Mouse (Mus musculus) ovary, postnatal 36 days (tissue): ENCODE results near the gene Gucd1.
A peak's percentile ranks its signal among the peaks of the same experiment; 100 is the strongest.
"Not testable (repeated sequence)": the region's sequence is repeated elsewhere in the genome, so short reads cannot be mapped to it uniquely, and the experiment has no call there.

Experiments
- DNase-seq: peaks from one replicate; pipeline ENCODE4 v3.0.0; 2022; ENCODE audit warnings: low spot score, mixed read lengths

The Gucd1 gene

GRCm38 (mm10) chr10:75430147-75430537 is 87.6 kb downstream of the Gucd1 start:
- DNase-seq, result no peak

DNA sequence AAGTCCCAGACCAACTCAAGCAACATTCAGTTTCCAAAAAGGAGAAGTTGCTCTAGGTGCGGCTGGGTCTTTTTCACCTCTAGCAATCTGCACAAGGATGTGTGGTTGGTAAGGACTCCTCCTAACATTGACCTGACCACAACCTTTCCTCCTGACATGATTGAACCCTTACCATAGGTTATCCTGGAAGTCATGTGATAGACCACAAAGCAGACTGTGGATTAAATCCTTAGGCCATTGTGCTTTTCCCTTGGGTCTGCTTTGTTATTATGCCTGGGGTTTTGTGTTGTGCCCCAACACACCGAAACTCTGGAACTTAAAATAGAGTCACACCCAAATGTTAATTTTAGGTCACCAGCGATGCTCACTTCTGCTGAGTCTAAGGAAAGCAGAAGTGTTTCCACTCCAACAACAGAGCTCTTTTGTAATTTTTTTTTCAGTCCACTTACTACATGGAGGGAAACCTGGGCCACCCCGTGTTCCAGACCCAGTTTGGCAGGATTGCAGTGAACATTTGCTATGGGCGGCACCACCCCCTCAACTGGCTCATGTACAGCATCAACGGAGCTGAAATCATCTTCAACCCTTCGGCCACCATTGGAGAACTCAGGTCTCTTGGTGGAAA is 88.1 kb downstream of the Gucd1 start:
- DNase-seq, result no peak

- DNase-seq, result no peak
Observed at GRCm38 (mm10) chr10:75429004-75429380, 88.8 kb downstream of the Gucd1 start.

- no peak for DNase-seq
Observed at GRCm38 (mm10) chr10:75428049-75429003, 89.4 kb downstream of the Gucd1 start.

DNA sequence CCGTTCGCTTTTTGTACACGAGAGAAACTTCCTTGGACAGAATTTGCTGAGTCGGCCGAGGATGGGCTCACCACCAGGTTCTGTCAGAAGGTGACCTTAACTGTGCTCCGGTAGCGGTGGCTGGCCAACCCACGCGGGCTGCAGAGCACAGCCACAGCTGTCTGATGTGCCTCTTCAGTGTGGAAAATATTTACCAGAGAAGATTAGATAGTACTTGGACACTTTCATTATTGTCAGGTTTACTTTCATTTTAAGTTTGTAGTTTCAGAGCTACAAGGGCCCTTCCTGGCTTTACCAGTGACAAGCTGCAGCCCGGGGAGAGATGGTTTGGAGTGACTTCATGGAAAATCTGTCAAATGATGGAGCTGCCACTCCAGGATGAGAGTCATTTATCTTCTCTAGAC is 93.3 kb downstream of the Gucd1 start:
- no peak for DNase-seq

DNA sequence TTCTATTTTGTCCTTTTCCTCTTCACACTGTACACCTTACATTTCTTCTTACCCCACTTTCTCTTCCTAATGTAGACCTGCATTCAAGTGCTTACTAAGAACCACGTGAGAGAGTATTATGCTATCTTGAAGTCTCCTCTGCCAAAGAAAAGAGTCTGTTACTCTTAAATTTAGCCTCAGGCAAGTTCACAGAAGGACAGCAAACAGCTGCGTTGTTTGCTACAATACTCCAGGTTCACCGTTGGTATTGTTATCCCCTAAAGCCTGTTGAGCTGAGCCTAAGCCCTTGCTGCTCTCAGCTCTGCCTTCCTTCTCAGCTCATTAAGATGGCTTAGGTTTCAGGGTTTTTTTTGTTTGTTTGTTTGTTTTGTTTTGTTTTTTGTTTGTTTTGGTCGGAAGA is 99.0 kb downstream of the Gucd1 start:
- DNase-seq, result no peak

DNA sequence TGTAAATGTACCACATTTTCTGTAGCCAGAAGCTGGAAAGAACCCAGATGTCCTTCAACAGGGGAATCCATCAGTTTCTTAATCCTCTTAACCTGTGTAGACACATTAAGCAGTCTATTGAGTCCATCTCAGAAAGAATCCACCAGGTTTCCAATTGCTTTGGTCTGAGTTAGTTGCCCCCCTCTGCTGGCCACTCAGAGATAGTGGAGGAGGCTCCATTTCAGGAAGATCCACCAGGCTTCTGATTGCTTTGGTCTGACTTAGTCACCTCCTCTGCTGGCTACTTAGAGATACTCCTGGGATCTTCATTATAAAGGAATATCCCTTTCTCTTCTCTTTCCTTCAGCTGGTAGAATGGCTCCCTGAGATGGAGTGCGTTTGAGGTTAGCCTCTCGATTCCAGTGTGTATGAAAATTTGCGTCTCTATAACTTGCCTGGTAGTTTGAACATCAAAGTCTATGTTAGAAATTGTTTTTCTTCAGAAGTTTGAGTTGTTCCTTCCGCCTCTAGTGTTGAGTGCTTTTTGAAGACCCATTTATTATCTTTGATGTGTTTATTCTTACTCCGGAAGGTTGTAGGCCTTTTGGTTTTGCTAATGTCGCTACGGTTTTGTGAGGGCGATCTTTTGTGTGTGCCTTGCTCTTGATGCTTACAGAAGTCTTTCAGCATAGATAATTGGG is 100.3 kb downstream of the Gucd1 start:
- DNase-seq, result no peak

DNA sequence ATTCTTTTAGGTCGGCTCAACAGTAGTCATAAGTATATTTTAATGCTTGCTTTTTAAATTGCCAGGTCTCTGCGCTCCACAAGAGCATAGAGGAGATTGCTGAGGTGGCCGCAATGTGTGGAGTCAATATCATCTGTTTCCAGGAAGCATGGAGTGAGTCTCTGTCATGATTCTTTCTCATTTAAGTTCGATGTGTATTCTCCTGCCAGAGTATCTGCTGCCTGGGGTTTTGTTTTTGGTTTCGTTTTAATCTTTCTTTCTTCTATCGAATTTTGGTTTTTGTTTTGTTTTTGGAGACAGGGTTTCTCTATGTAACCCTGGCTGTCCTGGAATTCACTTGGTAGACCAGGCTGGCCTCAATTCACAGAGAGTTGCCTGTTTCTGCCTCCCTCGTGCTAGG is 102.8 kb downstream of the Gucd1 start:
- DNase-seq, result no peak

- no peak for DNase-seq
Observed at GRCm38 (mm10) chr10:75412114-75413103, 105.4 kb downstream of the Gucd1 start.

GRCm38 (mm10) chr10:75411343-75412113 is 106.2 kb downstream of the Gucd1 start:
- not testable (repeated sequence) for DNase-seq

- DNase-seq, result no peak
Observed at GRCm38 (mm10) chr10:75407741-75408140, 110.0 kb downstream of the Gucd1 start.

DNA sequence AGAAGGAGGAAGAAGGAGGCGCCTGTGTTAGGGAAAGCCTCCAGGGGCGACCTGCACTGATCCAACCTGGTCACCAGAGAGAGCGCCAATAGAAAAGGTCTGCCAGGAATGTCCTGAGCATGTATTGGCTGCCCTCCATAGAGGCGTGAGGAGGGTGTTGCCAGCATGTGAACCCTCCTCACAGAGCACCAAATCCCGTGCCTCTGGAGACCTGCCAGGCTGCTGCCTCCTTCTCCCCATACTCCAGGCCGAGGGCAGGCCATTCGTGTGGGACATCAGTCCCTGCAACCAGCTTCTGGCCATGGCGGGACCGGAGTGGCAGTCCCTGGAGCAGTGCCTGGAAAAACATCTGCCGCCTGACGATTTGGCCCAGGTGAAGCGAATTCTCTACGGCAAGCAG is 111.0 kb downstream of the Gucd1 start:
- DNase-seq, result peak; percentile 42

GRCm38 (mm10) chr10:75405916-75406315 is 111.9 kb downstream of the Gucd1 start:
- DNase-seq, result no peak

GRCm38 (mm10) chr10:75400958-75401357 is 116.8 kb downstream of the Gucd1 start, which contains the start of gene Upb1:
Gene Upb1 (plus strand): TSS chr10:75401115.
- no peak for DNase-seq

DNA sequence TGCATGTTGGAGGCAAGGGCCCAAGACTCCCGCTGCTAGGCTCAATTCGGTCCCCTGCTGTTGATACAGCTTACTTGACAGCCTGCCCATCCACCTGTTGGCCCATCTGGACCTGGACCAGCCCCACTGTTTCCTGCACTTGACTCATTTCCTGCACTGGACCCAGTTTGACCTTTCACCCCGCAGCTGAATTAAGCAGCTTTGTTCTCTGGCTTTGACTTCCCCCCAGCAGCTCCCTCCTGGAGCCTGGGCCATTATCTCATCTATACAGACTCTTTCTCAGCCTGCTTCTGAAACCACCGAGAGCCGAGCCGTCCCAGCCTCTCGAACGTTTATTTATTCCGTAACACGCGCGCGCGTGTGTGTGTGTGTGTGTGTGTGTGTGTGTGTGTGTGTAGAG is 120.8 kb downstream of the Gucd1 start:
- no peak for DNase-seq

DNA sequence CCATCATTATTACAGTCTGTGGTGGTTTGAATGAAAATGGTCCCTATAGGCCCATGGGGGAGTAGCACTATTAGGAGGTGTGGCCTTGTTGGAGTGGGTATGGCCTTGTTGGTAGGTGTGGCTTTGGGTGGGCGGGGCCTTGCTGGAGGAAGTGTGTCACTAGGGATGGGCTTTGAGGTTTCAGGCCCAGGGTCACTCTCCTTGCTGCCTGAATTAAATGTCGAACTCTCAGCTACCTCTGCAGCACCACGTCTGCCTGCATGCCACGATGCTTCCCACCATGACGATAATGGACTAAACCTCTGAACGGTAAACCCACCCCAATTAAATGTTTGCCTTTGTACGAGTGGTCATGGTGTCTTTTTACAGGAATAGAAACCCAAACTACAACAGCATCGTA is 123.0 kb downstream of the Gucd1 start:
- no peak for DNase-seq

DNA sequence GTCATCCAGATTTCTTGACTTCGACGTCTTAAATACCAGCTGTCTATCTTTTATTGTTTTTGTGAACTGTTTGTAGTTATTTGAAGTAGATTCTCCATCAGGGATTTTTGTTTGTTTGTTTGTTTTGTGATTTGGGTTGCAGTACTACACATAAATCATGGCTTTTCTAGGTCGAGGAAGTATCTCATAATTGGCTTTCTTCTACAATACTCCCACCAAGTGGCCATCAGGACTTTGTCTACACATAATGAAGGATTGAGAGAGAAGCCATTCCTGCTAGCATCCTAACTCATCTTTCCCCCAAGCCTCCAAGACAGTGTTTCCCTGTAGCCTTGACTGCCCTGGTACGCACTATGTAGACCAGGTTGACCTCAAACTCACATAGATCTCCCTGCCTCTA is 126.9 kb downstream of the Gucd1 start:
- DNase-seq, result no peak

GRCm38 (mm10) chr10:75390156-75390555 is 127.6 kb downstream of the Gucd1 start:
- DNase-seq, result no peak

DNA sequence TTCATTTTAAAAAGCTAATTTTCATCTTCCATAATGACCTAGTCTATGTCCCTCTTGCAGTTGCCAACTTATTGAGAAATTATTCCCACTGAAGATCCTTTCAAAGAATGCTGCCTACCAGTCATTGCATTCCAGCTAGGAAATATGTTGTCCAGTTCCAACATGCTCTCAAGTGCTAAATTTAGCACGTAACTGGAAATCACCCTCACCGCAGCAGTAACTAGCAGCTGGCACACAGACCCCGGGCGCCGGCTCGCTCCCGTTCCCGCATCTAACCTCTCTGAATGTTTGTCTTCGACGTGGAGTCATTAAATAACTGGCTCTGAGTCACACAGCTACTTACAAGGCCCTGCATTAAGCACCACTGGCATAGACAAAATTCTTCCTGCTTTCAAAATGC is 139.1 kb downstream of the Gucd1 start:
- no peak for DNase-seq

- DNase-seq, result peak; percentile 22
Observed at GRCm38 (mm10) chr10:75373655-75374351, 144.0 kb downstream of the Gucd1 start.
